Mouse (Mus musculus) adrenal gland, adult (tissue): Measurements from ENCODE around the gene Pdzd9.
"Not testable (repeated sequence)": the region's sequence is repeated elsewhere in the genome, so short reads cannot be mapped to it uniquely, and the experiment has no call there.

Experiments used
- DNase-seq, 2 experiments: peaks; one replicate each; pipeline ENCODE4 v3.0.0; 2022 to 2023; ENCODE audit warnings: low spot score in 1 of 2; ENCODE audit not compliant: inconsistent age in 2 of 2

Gene Pdzd9

DNA sequence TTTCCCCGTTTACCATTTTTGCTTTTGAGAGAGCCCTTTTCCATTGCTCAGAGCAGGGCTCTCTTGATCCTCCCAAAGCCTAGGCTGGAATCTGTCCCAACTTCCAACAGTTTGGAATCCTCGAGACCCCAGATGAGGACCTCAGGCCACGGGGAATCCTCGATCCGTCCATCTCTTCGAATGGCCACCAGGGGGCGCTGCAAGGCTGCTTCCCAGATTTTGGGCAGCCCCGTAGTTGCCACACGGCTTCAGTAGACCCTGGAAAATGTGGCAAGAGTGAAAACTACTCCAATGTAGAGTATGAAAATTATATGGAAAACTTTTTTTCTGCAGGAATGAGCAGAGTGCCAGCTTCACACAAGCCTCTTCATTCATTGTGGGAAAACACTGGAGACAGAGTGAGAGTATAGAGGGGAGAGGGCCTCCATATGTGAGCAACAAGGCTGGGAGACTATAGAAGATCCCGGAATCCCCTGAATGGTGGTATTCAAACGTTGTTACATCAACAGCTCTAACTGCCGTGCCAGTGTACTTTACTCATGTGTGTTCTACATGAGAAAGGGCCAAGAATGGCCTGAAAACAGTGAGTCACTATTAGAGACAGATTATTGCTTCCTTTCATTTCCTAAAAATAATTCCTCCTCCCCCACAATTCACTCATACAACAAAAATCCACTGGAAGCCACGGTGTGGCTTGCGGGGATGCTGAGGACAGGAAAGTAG, at the start of gene Pdzd9:
Gene Pdzd9 (minus strand): TSS at position 191 of the 723 bp plus-strand sequence.
- DNase-seq = peak; percentile 64 to 91

- DNase-seq = no peak
Observed at GRCm38 (mm10) chr7:120717261-120717660, 47.1 kb upstream of the Pdzd9 start.

GRCm38 (mm10) chr7:120713951-120714350, 43.8 kb upstream of the Pdzd9 start:
- not testable (repeated sequence) for DNase-seq

GRCm38 (mm10) chr7:120713225-120713624, 43.1 kb upstream of the Pdzd9 start:
- DNase-seq = no peak

- no peak for DNase-seq
Observed at GRCm38 (mm10) chr7:120712071-120712470, 41.9 kb upstream of the Pdzd9 start.

DNA sequence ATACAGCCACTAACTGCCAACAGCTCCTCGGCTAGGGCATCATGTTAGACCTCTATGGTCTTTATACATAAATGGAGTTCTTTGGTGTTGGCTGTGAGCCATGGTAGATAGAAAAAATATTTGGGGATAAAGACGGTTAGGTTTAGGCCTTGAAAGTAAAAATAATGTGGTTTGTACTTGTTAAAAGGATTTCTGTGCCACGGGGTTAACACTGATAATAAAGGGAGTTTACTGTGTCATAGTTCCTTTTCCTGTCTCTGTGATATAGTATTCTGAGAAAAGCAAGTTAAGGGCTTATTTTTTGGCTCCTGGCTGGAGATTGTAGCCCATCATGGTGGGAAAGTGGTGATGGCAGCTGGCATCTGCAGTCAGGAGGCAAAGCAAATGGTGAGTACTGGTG, 33.7 kb upstream of the Pdzd9 start:
- DNase-seq = no peak

GRCm38 (mm10) chr7:120699586-120699985, 29.4 kb upstream of the Pdzd9 start:
- no peak for DNase-seq

DNA sequence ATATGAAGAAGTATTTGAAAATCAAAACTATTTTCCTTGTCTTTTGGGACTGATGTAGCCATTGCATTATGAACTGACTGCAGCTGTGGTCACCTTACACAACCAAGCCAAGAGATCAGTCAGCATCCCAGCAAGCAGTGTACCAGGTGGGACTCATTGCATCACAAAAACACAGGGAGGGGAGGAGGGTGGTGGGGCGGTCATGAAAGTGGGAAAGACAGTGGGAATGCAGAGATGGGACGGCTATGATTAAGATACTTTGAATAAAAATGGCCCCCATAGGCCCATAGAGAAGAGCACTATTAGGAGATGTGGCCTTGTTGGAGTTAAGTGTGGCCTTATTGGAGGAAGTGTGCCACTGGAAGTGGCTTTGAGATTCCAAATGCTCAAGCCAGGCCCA, 26.2 kb upstream of the Pdzd9 start:
- no peak for DNase-seq

DNA sequence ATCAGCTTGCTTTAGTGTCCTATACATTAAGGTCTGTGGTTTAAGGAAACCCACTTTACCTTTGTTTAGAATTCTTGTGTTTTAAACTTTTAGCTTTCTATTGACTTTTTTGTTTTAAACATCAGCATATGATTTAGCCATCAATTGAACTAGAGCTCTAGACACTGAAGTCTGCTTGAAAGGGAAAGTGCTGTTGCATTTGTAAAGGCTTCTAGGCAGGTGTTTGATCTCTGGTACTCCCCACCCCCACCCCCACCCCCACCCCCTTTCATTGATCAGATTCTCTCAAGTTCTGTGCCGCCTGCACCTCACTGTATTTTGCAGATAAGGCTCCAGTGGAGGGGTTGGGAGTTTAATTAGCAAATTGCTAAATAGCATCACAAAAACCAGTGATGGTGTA, 25.5 kb upstream of the Pdzd9 start:
- no peak for DNase-seq

- DNase-seq = peak in 1 of 2 experiments; percentile 51
Observed at GRCm38 (mm10) chr7:120695196-120695595, 25.1 kb upstream of the Pdzd9 start.

DNA sequence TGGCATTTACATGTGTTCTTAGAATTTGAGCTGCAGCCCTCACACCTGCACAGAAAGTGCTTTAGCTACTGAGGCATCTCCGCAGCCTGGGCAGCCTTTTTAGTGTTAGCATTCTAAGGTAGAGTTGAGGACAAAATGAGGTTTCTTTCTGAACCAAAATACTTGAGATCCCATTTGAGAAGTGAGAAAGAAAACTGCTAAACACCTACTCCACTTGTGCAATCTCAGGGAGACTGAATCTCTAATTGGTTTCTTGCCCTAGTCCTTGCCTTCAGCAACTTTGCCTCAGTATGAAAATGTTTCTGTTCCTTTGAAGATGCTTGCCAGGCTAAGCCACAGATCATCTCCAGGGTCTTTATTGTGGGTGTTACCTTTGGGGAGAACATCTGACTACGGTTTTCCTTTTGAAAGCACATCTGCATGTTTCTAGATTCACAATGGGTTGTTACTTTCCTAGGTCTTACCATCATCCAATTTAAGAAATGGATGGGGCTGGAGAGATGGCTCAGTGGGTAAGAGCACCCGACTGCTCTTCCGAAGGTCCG, 23.8 kb upstream of the Pdzd9 start:
- no peak for DNase-seq

- DNase-seq = no peak
Observed at GRCm38 (mm10) chr7:120690634-120691033, 20.5 kb upstream of the Pdzd9 start.

DNA sequence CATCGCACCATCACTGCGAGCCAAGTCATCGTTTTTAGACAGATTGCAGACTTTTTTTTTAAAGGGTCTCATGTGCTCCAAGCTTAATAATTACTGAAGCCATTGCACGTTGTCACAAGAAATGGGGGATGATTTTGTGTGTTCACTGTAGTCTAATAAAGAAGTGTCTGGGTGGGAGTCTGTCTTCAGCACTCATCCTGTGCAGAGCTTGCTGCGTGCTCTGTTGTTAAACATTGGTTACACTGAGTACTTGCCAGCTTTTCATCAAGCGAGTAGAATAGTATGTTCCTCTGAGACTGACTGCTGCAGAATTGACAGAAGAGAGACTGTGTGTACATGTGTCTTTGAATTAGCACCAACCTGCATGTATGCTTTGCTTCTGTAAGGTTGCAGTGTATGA, 15.1 kb upstream of the Pdzd9 start:
- DNase-seq = no peak

GRCm38 (mm10) chr7:120684731-120685161, 14.6 kb upstream of the Pdzd9 start:
- DNase-seq = no peak

DNA sequence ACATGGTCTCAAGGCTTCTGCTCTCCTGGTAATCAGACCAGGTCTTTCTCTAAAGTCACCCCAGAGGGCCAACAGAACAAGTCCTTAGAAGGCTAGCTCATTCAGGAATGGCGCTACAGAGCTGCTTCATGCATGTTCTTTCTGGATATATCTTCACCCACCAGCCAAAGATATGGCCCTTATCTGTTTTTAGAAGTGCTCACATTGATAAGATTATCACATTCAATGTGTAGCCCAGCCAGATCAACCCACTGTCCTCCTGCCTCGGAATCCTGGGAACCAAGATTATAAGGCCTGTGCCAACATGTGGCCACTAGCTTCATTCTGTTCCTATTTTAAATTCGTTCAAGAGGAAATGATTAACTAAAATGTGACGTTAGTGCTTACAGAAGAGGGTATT, 11.9 kb upstream of the Pdzd9 start:
- DNase-seq = no peak

- DNase-seq = no peak
Observed at GRCm38 (mm10) chr7:120679023-120679422, 8.9 kb upstream of the Pdzd9 start.

GRCm38 (mm10) chr7:120677764-120678531, 7.8 kb upstream of the Pdzd9 start:
- peak; percentile 58 to 84 for DNase-seq

DNA sequence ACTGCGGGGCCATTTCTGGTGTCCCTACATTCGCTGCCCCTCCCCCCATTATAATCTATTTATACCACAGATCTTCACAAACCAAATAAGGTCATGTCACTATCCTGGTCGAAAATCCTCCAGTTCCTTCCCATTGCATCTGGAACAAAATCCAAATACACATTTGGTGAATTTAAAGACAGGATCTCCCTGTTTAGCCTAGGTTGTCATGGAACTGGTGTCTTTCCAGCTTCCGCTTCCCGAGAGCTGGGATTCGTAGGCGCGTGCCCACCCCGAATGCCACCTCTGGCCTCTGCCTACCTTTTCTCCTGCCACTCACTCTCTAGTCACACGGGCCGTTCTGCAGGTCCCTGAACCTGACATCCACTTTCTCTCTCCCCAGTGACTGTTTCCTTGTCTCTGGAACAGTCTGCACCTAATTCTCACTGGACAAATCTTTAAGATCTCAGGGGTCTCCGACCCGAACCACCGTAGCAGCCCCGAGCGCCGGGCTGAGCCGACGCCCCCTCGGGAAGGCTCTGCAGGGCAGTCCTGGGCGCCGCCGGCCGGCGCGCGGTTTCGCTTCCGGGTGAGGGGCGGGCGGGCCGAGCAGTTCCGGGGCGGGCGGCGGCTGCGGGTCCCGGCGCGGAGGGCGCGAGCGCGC, 7.0 kb upstream of the Pdzd9 start, which contains the start of gene Mosmo:
Gene Mosmo (plus strand): TSS at position 618 of the 643 bp plus-strand sequence.
- DNase-seq = peak; percentile 80 to 95

- DNase-seq = no peak
Observed at GRCm38 (mm10) chr7:120671271-120671670, 1.1 kb upstream of the Pdzd9 start.

DNA sequence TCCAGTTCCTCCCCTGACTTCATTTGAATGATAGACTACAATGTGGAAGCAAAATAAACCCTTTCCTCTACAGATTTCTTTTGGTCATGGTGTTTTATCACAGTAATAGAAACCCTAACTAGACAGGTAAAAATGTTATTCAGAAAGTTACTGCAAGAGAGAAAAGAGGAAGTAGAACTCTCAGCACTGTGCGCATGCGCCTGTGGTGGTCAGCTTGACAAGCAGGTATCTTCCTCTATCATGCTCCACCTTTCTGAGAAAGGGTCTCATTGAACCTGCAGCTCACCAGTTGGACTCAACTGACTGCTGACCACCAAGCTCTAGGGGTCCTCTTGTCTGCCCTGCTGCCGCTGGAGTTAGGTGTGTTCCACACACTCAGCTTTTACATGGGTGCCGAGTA, 8.1 kb downstream of the Pdzd9 start:
- no peak for DNase-seq

GRCm38 (mm10) chr7:120647849-120648248, 22.3 kb downstream of the Pdzd9 start:
- DNase-seq = no peak
